Mouse (Mus musculus) forebrain, embryonic 12.5 days (tissue): ENCODE data around the gene Pbx1. TPM values are rescaled to one million over a fixed set of nuclear protein-coding genes. Genes with fewer than 3 reads are reported as not detected.
A peak's percentile ranks its signal among the peaks of the same experiment; 100 is the strongest.

Source experiments
- ATAC-seq: fragments of 200-750 bp; cut with Nextera tagmentation; 2 replicates; pipeline ENCODE4 v1.8.0; 2017; ENCODE audit warnings: moderate TSS enrichment; ENCODE audit not compliant: low FRiP score
- H3K27ac ChIP-seq: fragments of 300-500 bp; sonication (generic); 2 replicates; pipeline ENCODE4 v1.5.1; 2016; ENCODE audit warnings: mild to moderate bottlenecking
- H3K27me3 ChIP-seq: fragments of 300-500 bp; sonication (generic); 2 replicates; pipeline ENCODE4 v1.6.1; 2016; ENCODE audit warnings: mild to moderate bottlenecking
- H3K36me3 ChIP-seq: fragments of 300-500 bp; sonication (generic); replicated peaks from 2 replicates; pipeline ENCODE4 v1.6.1; 2016; ENCODE audit warnings: mild to moderate bottlenecking
- H3K4me1 ChIP-seq: fragments of 300-500 bp; sonication (generic); 2 replicates; pipeline ENCODE4 v1.6.1; 2016
- H3K4me2 ChIP-seq: fragments of 300-500 bp; sonication (generic); 2 replicates; pipeline ENCODE4 v1.6.1; 2016; ENCODE audit warnings: mild to moderate bottlenecking, moderate library complexity
- H3K4me3 ChIP-seq: fragments of 300-500 bp; sonication (generic); replicated peaks from 2 replicates; pipeline ENCODE4 v1.5.1; 2016; ENCODE audit warnings: mild to moderate bottlenecking
- H3K9ac ChIP-seq: fragments of 300-500 bp; sonication (generic); 2 replicates; pipeline ENCODE4 v1.6.1; 2016; ENCODE audit warnings: mild to moderate bottlenecking
- H3K9me3 ChIP-seq: fragments of 300-500 bp; sonication (generic); 2 replicates; pipeline ENCODE4 v1.6.1; 2016
- WGBS: fragments of 180-500 bp; shearing (Covaris S2); methylation state at CpG from one replicate; pipeline ENCODE4 v1.1.7; 2016; 5-methylcytosine and 5-hydroxymethylcytosine counted together
- polyA plus RNA-seq: library from polyadenylated mRNA; unstranded; fragments of >200 nt; fragmentation: Nextera tagmentation; extraction: Ambion mirVana; gene quantifications from 2 replicates; pipeline ENCODE4 v1.2.1, GENCODE M21; 2016

Gene Pbx1
- polyA plus RNA-seq, 1 experiment from 2014 or later = 69.4 TPM

GRCm38 (mm10) chr1:168288891-168289545, 143.1 kb downstream of the Pbx1 start:
- H3K27me3 ChIP-seq = no peaks in the 10 kb centered on the region
- ATAC-seq = peak; percentile 24; the same call in 1 of the 2 replicates
- WGBS = 54% methylated on average over 10 of the region's 10 CpGs
- H3K4me3 ChIP-seq = no peak overlapping the region
- peaks cover 90% of the 10 kb centered on the region for H3K4me1 ChIP-seq
- no peaks in the 10 kb centered on the region for H3K36me3 ChIP-seq
- no peaks in the 10 kb centered on the region for H3K9me3 ChIP-seq
- peak overlapping the region; percentile 40 for H3K4me2 ChIP-seq
- 0 out of 2 replicates have a peak overlapping the region, but pooled peaks have one; percentile 12 for H3K9ac ChIP-seq
- peak overlapping the region; percentile 95 for H3K27ac ChIP-seq

GRCm38 (mm10) chr1:168287843-168288591, 144.1 kb downstream of the Pbx1 start:
- no peak overlapping the region for H3K4me3 ChIP-seq
- H3K4me2 ChIP-seq = peak overlapping the region; percentile 40
- H3K36me3 ChIP-seq = no peaks in the 10 kb centered on the region
- H3K27ac ChIP-seq = peak overlapping the region; percentile 95
- peaks cover 99% of the 10 kb centered on the region for H3K4me1 ChIP-seq
- H3K27me3 ChIP-seq = no peaks in the 10 kb centered on the region
- peak; percentile 47 for ATAC-seq
- no peaks in the 10 kb centered on the region for H3K9me3 ChIP-seq
- H3K9ac ChIP-seq = peak overlapping the region; percentile 44; the same call in 1 of the 2 replicates
- 18% methylated on average over 23 of the region's 23 CpGs for WGBS

- 0 out of 2 replicates have a peak, but pooled peaks have one; percentile 34 for ATAC-seq
- peak overlapping the region; percentile 44; the same call in 1 of the 2 replicates for H3K9ac ChIP-seq
- 4% methylated on average over 2 of the region's 2 CpGs for WGBS
Observed at GRCm38 (mm10) chr1:168286862-168287650, 145.0 kb downstream of the Pbx1 start.

GRCm38 (mm10) chr1:168284566-168285141, 147.4 kb downstream of the Pbx1 start:
- H3K27ac ChIP-seq = peak overlapping the region; percentile 76
- no peaks in the 10 kb centered on the region for H3K27me3 ChIP-seq
- H3K4me2 ChIP-seq = no peak overlapping the region
- no peak overlapping the region for H3K4me3 ChIP-seq
- peaks cover 78% of the 10 kb centered on the region for H3K4me1 ChIP-seq
- no peak overlapping the region for H3K9ac ChIP-seq
- H3K9me3 ChIP-seq = no peaks in the 10 kb centered on the region
- ATAC-seq = peak; percentile 5; the same call in 1 of the 2 replicates
- 12% methylated on average over 9 of the region's 9 CpGs for WGBS
- no peaks in the 10 kb centered on the region for H3K36me3 ChIP-seq

More at GRCm38 (mm10) chr1:168286862-168287650, 145.0 kb downstream of the Pbx1 start:
- peak overlapping the region; percentile 95 for H3K27ac ChIP-seq
- H3K27me3 ChIP-seq = no peaks in the 10 kb centered on the region
- peaks cover 95% of the 10 kb centered on the region for H3K4me1 ChIP-seq
- no peak overlapping the region for H3K4me3 ChIP-seq
- no peaks in the 10 kb centered on the region for H3K36me3 ChIP-seq
- H3K4me2 ChIP-seq = peak overlapping the region; percentile 40
- no peaks in the 10 kb centered on the region for H3K9me3 ChIP-seq

GRCm38 (mm10) chr1:168283841-168284565, 148.1 kb downstream of the Pbx1 start:
- Histone ChIP-seq H3K9me3 (no peaks in the 10 kb centered on the region), H3K4me1 (peaks cover 72% of the 10 kb centered on the region), H3K9ac (no peak overlapping the region), H3K27me3 (no peaks in the 10 kb centered on the region), H3K4me3 (no peak overlapping the region), H3K4me2 (peak overlapping the region; percentile 6; the same call in 1 of the 2 replicates), H3K36me3 (no peaks in the 10 kb centered on the region), H3K27ac (peak overlapping the region; percentile 76)
- 0 out of 2 replicates have a peak, but pooled peaks have one; percentile 3 for ATAC-seq
- 36% methylated on average over 15 of the region's 15 CpGs for WGBS

- H3K4me1 ChIP-seq = peaks cover 66% of the 10 kb centered on the region
- H3K36me3 ChIP-seq = no peaks in the 10 kb centered on the region
Observed at GRCm38 (mm10) chr1:168283421-168283820, 148.6 kb downstream of the Pbx1 start.

GRCm38 (mm10) chr1:168275678-168276077, 156.4 kb downstream of the Pbx1 start:
- 37% methylated on average over 5 of the region's 5 CpGs for WGBS
- ATAC-seq = peak; percentile 76
- peaks cover 29% of the 10 kb centered on the region for H3K4me1 ChIP-seq
- peak overlapping the region; percentile 67; the same call in 1 of the 2 replicates for H3K27ac ChIP-seq
- no peaks in the 10 kb centered on the region for H3K9me3 ChIP-seq
- no peak overlapping the region for H3K4me3 ChIP-seq
- no peaks in the 10 kb centered on the region for H3K36me3 ChIP-seq
- H3K4me2 ChIP-seq = no peak overlapping the region
- H3K27me3 ChIP-seq = no peaks in the 10 kb centered on the region
- H3K9ac ChIP-seq = no peak overlapping the region

More at GRCm38 (mm10) chr1:168283421-168283820, 148.6 kb downstream of the Pbx1 start:
- H3K4me2 ChIP-seq = no peak overlapping the region
- no peak overlapping the region for H3K4me3 ChIP-seq
- H3K27ac ChIP-seq = 0 out of 2 replicates have a peak overlapping the region, but pooled peaks have one; percentile 76
- H3K9me3 ChIP-seq = no peaks in the 10 kb centered on the region
- 82% methylated on average over 2 of the region's 2 CpGs for WGBS
- no peak overlapping the region for H3K9ac ChIP-seq
- no peak for ATAC-seq
- H3K27me3 ChIP-seq = no peaks in the 10 kb centered on the region

GRCm38 (mm10) chr1:168274296-168274695, 157.8 kb downstream of the Pbx1 start:
- Histone ChIP-seq H3K36me3 (no peaks in the 10 kb centered on the region), H3K9ac (no peak overlapping the region), H3K4me3 (no peak overlapping the region), H3K4me1 (peaks cover 36% of the 10 kb centered on the region), H3K9me3 (no peaks in the 10 kb centered on the region), H3K27ac (no peak overlapping the region), H3K27me3 (no peaks in the 10 kb centered on the region), H3K4me2 (no peak overlapping the region)
- ATAC-seq = no peak
- WGBS = 96% methylated on average over 4 of the region's 4 CpGs

- Histone ChIP-seq H3K9ac (no peak overlapping the region), H3K36me3 (no peaks in the 10 kb centered on the region), H3K9me3 (no peaks in the 10 kb centered on the region), H3K27me3 (no peaks in the 10 kb centered on the region), H3K4me1 (peaks cover 55% of the 10 kb centered on the region), H3K4me2 (no peak overlapping the region), H3K4me3 (no peak overlapping the region), H3K27ac (no peak overlapping the region)
- WGBS = 85% methylated on average over 2 of the region's 2 CpGs
- ATAC-seq = no peak
Observed at GRCm38 (mm10) chr1:168272091-168272490, 160.0 kb downstream of the Pbx1 start.

- Histone ChIP-seq H3K36me3 (no peaks in the 10 kb centered on the region), H3K4me3 (no peak overlapping the region), H3K4me1 (peaks cover 49% of the 10 kb centered on the region), H3K27me3 (no peaks in the 10 kb centered on the region), H3K27ac (no peak overlapping the region), H3K9ac (no peak overlapping the region), H3K4me2 (no peak overlapping the region), H3K9me3 (no peaks in the 10 kb centered on the region)
- no peak for ATAC-seq
- 93% methylated on average over 4 of the region's 4 CpGs for WGBS
Observed at GRCm38 (mm10) chr1:168271207-168271606, 160.9 kb downstream of the Pbx1 start.
